Mouse (Mus musculus) Patski (cell line): ENCODE measurements around the gene Scp2. TPM values are rescaled to one million over a fixed set of nuclear protein-coding genes. Genes with fewer than 3 reads are reported as not detected.

Experiments used
- ATAC-seq: fragments of 100-300 bp; one replicate; pipeline ENCODE4 v1.8.0; 2021
- CTCF ChIA-PET: fragments of 350-600 bp; sonication (Branson Sonifier 250); formaldehyde crosslinking; loops from one replicate; lab custom pipeline; 2022; ENCODE audit warnings: inconsistent platforms; lab: Charles Lee
- POLR2A ChIA-PET: fragments of 350-600 bp; sonication (Branson Sonifier 250); formaldehyde crosslinking; loops from one replicate; lab custom pipeline; 2022; ENCODE audit warnings: antibody characterized with exemption, inconsistent platforms; lab: Charles Lee
- DNase-seq: peaks from one replicate; pipeline ENCODE4 v3.0.0-alpha.2; 2011; ENCODE audit warnings: low read depth, low spot score
- H3K27me3 ChIP-seq: fragments of 371-371 bp; one replicate; pipeline ENCODE4 v1.5.1; 2021
- CTCF ChIP-seq: fragments of 100-300 bp; IDR thresholded peaks from one replicate; pipeline ENCODE4 v1.5.1; 2021
- in situ Hi-C: fragments of 300-500 bp; cut with MboI; formaldehyde crosslinking; loops from 3 replicates; pipeline ENCODE4 v1.11.1; 2018; ENCODE audit warnings: low pct_unique_long_range_greater_than_20kb, mixed read lengths
- polyA plus RNA-seq: library from polyadenylated mRNA; unstranded; gene quantifications from one replicate; pipeline ENCODE4 v1.2.3, GENCODE M21; 2021

Gene Scp2
- polyA plus RNA-seq, 1 experiment from 2014 or later: 105 TPM

DNA sequence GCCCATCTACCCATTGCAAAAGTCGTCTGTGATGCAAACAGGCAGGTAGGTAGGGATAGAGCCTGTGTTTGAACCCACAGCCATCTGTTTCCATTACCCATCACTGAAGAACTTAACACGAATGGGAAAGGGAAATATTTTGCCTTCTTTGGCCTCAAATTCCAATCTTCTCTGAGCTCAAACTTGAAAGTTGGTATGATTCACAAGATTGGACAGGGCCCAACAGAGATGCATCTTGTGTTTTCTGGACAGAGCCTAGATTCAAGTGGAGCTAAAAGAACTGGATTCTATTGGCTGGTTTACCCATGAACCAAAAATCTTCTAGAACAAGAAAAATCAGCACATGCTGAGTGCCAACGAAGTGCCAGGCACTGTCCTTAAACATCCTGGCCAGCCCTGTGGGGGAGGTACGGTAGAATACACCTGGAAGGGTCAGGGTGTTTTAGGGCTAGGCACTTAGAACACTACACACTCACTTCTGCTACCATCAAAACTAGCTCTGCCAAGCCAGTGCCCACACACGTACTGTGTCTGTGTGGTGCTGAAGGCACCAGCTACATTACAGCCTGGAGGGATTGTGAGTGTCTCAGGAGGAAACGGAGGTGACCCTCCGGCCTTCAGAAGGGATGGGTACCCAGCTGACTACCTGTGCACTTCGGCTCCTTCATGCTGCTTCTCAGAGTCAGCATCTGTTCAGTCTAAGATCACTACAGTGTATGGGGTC is 111.6 kb downstream of the Scp2 start:
- CTCF ChIA-PET: no interaction called here
- TF ChIP-seq CTCF: no peak
- DNase-seq (no peak), ATAC-seq (no peak)
- in situ Hi-C loops: no loop called here
- POLR2A ChIA-PET: interaction anchor here (0.6 to 1.3 kb wide), 2 partner anchors 111 to 1072 kb away, joined by 3 to 4 read pairs; no protein-coding TSS in a partner anchor
- H3K27me3 ChIP-seq: no peaks in the 10 kb centered on the region

DNA sequence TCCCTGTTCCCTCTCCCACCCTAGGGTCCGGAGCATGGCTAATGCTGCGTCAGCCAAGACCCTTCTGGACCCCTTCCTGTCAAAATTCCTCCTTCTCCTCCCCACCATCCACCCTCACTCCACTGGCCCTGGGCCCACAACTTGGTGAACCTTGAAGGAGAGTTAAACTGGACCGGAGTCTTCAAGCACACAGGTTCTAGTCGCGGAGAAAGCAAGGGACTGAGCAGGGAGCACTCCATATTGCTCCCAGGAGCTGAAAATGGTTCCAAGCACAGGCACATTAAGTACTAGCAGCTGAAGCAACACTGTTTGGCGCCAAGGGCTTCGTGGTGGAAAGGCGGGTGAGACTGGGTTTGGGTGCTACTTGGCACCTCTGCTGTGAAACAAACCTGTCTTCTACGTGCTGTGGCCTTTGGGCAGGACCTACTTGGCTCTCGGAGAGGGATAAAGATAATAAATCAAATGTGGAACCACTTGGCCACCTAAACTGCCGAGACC is 112.4 kb downstream of the Scp2 start:
- ATAC-seq (no peak), DNase-seq (no peak)
- in situ Hi-C loops: no loop called here
- POLR2A ChIA-PET: interaction anchor here (1.3 kb wide), 1 partner anchor 110 kb away, joined by 3 read pairs; no protein-coding TSS in a partner anchor
- no peak for TF ChIP-seq CTCF
- no peaks in the 10 kb centered on the region for H3K27me3 ChIP-seq
- CTCF ChIA-PET: no interaction called here

DNA sequence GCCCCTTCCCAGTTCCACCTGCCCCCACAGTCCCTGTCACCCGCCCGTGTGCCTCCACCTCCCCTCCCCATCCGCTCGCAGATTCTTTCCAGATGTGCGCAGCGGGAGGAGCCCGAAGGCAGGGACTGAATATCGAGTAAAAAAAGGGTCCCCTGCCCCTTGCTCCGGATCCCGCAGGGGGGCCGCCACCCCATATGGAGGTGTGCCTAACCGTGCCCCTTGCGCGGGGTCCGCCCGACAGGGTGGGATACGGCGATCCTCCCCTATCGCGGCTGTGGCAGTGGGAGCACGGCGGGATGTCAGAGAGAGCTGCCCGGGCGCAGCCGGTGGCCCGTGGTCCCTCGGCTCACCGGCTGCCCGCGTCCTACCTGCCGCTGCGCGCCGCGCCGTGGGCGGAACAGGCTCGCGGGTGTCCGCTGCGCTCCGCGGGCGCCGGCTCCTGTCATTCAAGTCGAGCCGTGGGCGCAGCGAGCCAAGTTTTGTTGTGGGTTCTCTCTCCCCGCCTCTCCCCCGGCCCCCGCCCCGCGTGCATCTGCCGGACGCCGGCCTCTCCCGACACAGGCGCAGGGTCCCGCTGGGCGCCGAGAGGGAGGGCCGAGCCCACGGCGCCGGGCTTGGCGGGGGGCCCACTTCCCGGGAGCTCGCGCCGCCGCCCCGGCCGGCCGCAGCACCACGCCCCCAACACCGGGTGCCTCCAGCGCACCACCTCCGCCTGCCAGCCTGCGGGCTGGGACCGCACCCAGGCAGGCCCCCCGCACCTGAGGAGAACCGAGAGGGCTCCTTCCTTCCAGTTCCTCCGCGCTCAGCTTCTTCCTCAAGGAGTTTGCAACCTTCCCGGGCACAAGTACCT is 113.1 kb downstream of the Scp2 start:
- no peak for DNase-seq
- ATAC-seq: no peak
- in situ Hi-C loops: no loop called here
- H3K27me3 ChIP-seq: no peaks in the 10 kb centered on the region
- ChIA-PET POLR2A (no interaction called here), CTCF (no interaction called here)
- TF ChIP-seq CTCF: no peak

DNA sequence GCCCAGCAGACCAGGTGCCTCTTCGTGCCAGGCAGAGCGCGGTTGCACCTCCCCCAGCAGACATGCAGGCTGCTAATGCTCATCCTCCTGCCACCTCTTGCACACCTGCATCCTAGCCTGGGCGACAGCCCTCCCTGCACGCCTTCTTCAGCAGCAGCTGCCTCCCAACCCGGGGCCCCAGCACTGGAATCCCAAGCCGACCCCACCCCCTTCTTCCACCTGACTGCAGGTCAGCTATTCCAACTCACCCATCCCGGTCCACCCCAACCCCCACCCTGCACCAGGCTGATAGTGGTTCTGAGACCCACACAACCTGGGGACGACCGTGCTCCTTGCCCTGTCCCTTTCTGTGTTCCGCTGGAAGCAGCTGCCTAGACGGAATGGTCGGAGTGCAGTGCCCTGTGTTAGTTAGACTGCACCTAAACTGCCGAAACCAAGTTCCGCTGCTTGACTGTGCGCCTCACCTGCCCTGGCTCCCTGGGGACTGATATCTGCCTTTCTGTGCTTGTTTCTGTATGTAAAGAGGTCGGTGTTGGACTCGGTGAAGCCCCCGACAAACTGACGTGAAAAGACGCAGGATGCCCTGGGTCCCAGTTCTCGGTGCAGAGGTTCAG is 113.8 kb downstream of the Scp2 start:
- no peak for TF ChIP-seq CTCF
- DNase-seq (no peak), ATAC-seq (no peak)
- CTCF ChIA-PET: no interaction called here
- POLR2A ChIA-PET: no interaction called here
- H3K27me3 ChIP-seq: no peaks in the 10 kb centered on the region
- in situ Hi-C loops: no loop called here

DNA sequence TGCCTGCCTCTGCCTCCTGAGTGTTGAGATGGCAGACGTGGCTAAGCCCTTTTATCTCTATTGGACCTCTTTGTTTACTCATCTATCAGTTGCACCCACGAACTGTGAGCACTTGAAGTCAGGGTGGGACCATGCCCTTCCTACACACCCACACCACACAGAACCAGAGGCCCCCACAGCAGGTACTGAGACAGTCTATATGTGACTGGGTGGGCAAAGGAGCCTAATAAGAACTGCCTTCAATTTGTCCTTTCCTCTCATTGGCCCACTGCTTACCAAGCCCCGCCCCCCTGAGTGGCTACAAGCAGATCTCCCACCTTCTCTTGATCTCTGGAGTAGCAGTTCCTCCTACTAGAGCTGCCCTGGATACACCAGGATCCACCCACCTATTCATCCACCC is 118.6 kb downstream of the Scp2 start:
- POLR2A ChIA-PET: no interaction called here
- ATAC-seq: no peak
- no peak for TF ChIP-seq CTCF
- DNase-seq: no peak
- H3K27me3 ChIP-seq: no peaks in the 10 kb centered on the region
- CTCF ChIA-PET: no interaction called here
- in situ Hi-C loops: no loop called here

DNA sequence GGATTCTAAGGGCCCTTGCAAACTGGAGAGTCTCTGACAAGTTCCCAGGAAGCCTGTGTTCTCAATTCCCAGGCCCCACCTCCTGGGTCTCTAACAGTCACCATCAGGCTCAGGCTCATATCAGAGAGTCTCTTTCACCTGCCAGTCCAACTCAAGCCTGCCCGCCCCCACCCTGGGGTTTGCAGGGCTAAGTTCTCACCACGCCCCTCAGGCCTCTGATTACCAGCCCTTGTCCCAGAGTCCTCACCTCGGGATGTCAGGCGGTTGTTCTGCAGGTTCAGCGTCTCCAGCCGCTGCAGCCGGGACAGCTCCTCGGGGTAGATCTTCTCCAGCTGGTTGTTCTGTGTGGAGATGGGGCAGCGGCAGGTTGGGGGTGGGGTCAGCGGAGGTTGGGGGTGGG is 119.5 kb downstream of the Scp2 start:
- ChIA-PET POLR2A (no interaction called here), CTCF (no interaction called here)
- ATAC-seq: no peak
- in situ Hi-C loops: no loop called here
- TF ChIP-seq CTCF: no peak
- no peaks in the 10 kb centered on the region for H3K27me3 ChIP-seq
- DNase-seq: no peak

DNA sequence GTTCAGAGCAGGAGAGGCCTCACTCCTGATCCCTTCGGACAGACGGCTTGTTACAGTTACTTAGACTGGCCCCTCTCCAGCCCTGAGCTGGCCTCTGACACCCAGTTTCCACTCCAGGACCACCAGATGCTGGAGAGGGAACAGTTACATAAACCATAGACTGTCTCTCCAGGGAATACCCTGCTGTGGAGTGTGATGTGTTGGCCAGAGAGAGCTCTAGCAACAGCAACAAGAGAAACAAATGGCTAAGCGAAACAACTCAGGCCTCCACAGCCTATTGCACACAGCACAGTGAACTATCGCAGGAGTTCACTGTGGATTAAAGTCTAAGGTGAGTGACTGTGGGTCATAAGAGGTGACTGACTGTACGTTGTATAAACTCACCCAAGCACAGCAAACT is 120.2 kb downstream of the Scp2 start:
- in situ Hi-C loops: no loop called here
- ATAC-seq: no peak
- H3K27me3 ChIP-seq: no peaks in the 10 kb centered on the region
- TF ChIP-seq CTCF: no peak
- no peak for DNase-seq
- ChIA-PET CTCF (no interaction called here), POLR2A (interaction anchor here (0.7 kb wide), 1 partner anchor 129 kb away, joined by 5 read pairs; no protein-coding TSS in a partner anchor)

DNA sequence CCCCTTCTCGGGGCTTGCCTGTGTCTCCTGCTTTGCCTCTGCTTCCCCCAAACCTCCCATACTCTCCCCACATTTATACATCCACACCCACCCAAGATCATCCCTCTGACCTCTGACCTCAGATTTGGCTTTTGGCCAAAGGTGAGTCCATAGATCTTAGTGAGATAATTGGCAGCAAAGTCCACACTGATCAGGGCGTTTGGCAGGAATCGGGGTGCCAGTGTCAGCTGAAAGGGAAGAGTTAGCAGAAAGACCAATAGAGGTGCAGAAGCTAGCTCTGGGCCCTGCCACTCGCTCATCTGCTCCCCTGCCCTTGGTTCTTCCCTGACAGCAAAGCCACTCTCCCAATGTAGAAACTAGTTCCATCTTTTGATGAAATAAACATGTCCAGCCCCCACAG is 121.6 kb downstream of the Scp2 start:
- no peak for TF ChIP-seq CTCF
- H3K27me3 ChIP-seq: no peaks in the 10 kb centered on the region
- ChIA-PET POLR2A (no interaction called here), CTCF (no interaction called here)
- in situ Hi-C loops: no loop called here
- ATAC-seq: no peak
- DNase-seq: no peak

DNA sequence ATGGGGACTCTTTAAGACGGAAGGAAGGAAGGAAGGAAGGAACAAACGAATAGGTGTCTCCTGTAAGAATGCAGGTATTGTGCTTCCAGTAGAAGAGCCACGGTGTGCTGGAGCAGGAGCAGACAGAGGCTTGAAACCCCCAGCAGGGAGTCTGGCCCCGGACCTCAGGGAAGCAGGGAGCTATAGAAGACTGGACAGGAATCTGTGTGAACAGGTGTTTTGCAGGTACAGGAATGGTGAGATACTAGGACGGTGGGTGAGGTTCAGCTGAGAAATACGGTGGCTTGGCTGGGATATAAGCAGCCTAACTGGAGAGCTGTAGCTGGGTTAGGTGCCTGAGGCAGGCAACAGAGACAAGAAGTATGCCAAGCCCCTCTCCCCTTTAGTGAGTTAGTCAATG is 124.6 kb downstream of the Scp2 start:
- no peaks in the 10 kb centered on the region for H3K27me3 ChIP-seq
- POLR2A ChIA-PET: interaction anchor here (0.5 kb wide), 1 partner anchor 1134 kb away, joined by 5 read pairs; no protein-coding TSS in a partner anchor
- no peak for DNase-seq
- in situ Hi-C loops: no loop called here
- ATAC-seq: no peak
- no peak for TF ChIP-seq CTCF
- CTCF ChIA-PET: interaction anchor here (1.4 to 1.6 kb wide), 2 partner anchors 9 to 83 kb away, joined by 3 read pairs; no protein-coding TSS in a partner anchor
